Mouse (Mus musculus): Measurements from ENCODE around the gene Crtac1.

DNA sequence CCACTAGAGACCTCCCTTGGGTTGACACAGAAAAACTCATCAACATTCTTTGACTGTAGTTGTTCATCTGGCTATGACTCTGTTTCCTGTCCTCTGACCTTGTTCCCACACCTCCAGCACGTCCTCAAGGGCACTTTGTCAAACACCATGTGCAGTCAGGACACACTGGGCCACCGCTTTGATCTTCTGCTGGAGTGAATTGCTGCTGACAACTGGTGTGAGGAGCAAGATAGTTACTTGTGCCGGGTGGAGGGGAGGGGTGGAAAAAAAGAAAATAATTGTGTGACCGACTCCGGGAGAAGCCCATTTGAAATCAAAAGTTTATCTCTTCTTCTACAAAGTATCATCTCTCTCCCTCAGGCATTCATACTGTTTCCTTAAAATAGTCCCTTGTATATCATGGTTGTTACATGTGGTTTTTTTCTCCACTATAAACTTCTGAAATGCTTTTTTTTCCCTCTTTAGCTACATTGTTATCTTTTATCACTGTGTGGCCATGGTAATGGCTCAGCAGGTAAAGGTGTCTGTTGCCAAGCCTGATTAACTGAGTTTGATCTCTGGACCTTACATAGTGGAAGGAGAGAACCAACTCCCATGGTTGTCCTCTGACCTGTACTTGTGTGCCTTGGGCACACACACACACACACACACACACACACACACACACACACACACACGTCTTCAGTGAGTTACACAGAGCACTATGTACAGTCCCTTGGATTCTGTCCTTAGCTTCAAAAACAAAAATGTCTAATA lies 23.1 kb upstream of the Crtac1 start:
- TF ChIP-seq CTCF (IDR thresholded peaks at IDR 0.05; ENCODE audit: low read depth) (no peak), EP300 (IDR thresholded peaks at IDR 0.05; ENCODE audit: low read depth) (no peak)
